Comparison of ENCODE assay signal across 20 mouse cellular contexts in the genomic region with DNA sequence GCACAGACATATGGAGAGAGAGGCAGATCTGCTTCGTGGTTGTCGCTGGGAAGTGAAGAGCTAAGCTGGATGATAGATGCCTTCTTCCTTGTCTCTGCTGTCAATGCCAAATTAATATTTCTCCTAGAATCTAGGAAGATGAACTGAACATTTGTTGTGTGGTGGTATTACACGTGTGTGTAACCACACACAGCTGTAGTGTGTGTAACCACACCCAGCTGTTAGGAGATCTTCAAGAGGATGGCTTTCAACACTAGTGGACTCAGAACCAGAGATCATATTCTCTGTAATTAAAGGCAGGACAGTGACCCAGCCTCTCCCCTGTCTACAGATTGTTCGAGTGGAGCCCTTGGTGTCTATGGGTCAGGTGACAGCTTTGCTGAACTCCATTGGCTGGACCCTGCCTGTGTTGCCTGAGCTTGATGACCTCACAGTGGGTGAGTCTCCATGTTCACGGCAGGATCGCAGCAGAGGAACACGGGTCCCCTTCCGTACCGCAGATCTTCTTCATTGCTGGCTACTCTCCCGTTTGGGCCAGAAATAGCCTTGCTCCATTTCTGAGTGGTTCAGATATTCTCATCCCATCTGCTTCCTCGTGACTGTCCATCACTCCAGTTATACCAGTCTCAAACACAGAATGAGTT. TPM values are rescaled to one million over a fixed set of nuclear protein-coding genes. Genes with fewer than 3 reads are reported as not detected.
DNase-seq lines count a peak whose midpoint lies in the region; ATAC-seq lines count a peak whose summit lies in the region.
"Had no signal": no experiment of that assay in that cellular context is flagged by ENCODE, and none has a peak within 500 bp of the region (broad histone marks: within the 10 kb centered on the region; RNA-seq: fewer than 3 reads in every experiment).

No protein-coding gene starts in this region.

- H3K4me2 ChIP-seq in liver, embryonic 15.5 days: no peak overlapping the region
- no peak overlapping the region for H3K4me2 ChIP-seq in liver, embryonic 11.5 days

- no peak overlapping the region for H3K9ac ChIP-seq in liver, embryonic 15.5 days
- H3K9ac ChIP-seq in liver, embryonic 11.5 days (ENCODE audit: low read depth, low read length): no peak overlapping the region

- peaks cover 93% of the 10 kb centered on the region for H3K36me3 ChIP-seq in liver, embryonic 15.5 days (replicated peaks)
- H3K36me3 ChIP-seq in liver, embryonic 11.5 days (ENCODE audit: control insufficient read depth, insufficient read depth, low read length): peaks cover 56% of the 10 kb centered on the region

- H3K4me3 ChIP-seq in liver, embryonic 15.5 days (replicated peaks): no peak overlapping the region
- no peak overlapping the region for H3K4me3 ChIP-seq in liver, embryonic 11.5 days (ENCODE audit: low read depth, low read length)
- H3K4me3 ChIP-seq: erythroblast, embryonic 14.5 days had no signal

- no peaks in the 10 kb centered on the region for H3K9me3 ChIP-seq in liver, embryonic 15.5 days (replicated peaks)
- H3K9me3 ChIP-seq in liver, embryonic 11.5 days (ENCODE audit: control insufficient read depth, low read length): no peaks in the 10 kb centered on the region

- no peak overlapping the region for H3K27ac ChIP-seq in liver, embryonic 15.5 days (replicated peaks)
- no peak overlapping the region for H3K27ac ChIP-seq in liver, embryonic 11.5 days (ENCODE audit: low read depth, low read length)

- 0 out of 2 replicates have a peak, but pooled peaks have one; percentile 5 for ATAC-seq in liver, embryonic 15.5 days (ENCODE audit: insufficient read depth)
- no peak for ATAC-seq in liver, embryonic 11.5 days (replicated peaks; ENCODE audit: low FRiP score)
- ATAC-seq: forebrain, embryonic 14.5 days; midbrain, embryonic 16.5 days had no signal

- DNase-seq in liver, embryonic 11.5 days (ENCODE audit: low spot score): no peak
- DNase-seq in cerebellum, adult 18-20 months: peak; percentile 29 to 35
- DNase-seq in cerebellum, postnatal 10 days: peak; percentile 28 to 31
- DNase-seq in telencephalon, adult 2 months (ENCODE audit: low read depth, low spot score): peak; percentile 46
- DNase-seq in kidney, adult 18-20 months: no peak
- DNase-seq in layer of hippocampus, postnatal 14 days (ENCODE audit: low spot score in 2 of 2): no peak
- DNase-seq: adrenal gland, adult 8-10 months; gastrocnemius, postnatal 36 days; lung, postnatal 14 days had no signal

- no peaks in the 10 kb centered on the region for H3K27me3 ChIP-seq in liver, embryonic 15.5 days
- H3K27me3 ChIP-seq in liver, embryonic 11.5 days (replicated peaks; ENCODE audit: control insufficient read depth, insufficient read depth, low read length): no peaks in the 10 kb centered on the region

- H3K4me1 ChIP-seq in liver, embryonic 15.5 days (replicated peaks): peaks cover under 1% of the 10 kb centered on the region; the same call in 1 of the 2 replicates
- H3K4me1 ChIP-seq in liver, embryonic 11.5 days (replicated peaks; ENCODE audit: control insufficient read depth, insufficient read depth, low read length): no peaks in the 10 kb centered on the region

- WGBS in liver, embryonic 15.5 days (ENCODE audit: insufficient replicate concordance): 83% methylated on average over 11 of the region's 11 CpGs
- 90% methylated on average over 11 of the region's 11 CpGs for WGBS in liver, embryonic 11.5 days

RNA-seq across cellular contexts. Expression of gene Dhcr24, which starts 10.4 kb away (rescaled TPM):
- 7.8 and 10.4 TPM in 2 replicates for polyA plus RNA-seq in liver, embryonic 15.5 days (2015; fragmentation: Nextera tagmentation; extraction: Ambion mirVana)
- polyA plus RNA-seq in liver, embryonic 11.5 days (2014; fragmentation: Nextera tagmentation; extraction: Ambion mirVana): 22.9 and 23.0 TPM in 2 replicates
- 100 to 1,000 TPM in 1 of 2 experiments, 10 to 100 TPM in 1; 93.8 to 106 TPM for total RNA-seq in layer of hippocampus, postnatal 14 days (2021)

RNA-seq across cellular contexts. Expression of gene Lexm, which starts 45.8 kb away (rescaled TPM):
- not detected in 2 replicates for polyA plus RNA-seq in liver, embryonic 15.5 days (2015; fragmentation: Nextera tagmentation; extraction: Ambion mirVana)
- polyA plus RNA-seq in liver, embryonic 11.5 days (2014; fragmentation: Nextera tagmentation; extraction: Ambion mirVana): 0.30 and 0.52 TPM in 2 replicates
- total RNA-seq in layer of hippocampus, postnatal 14 days (2021): not detected
- total RNA-seq: adrenal gland, adult 8-10 months; gastrocnemius, postnatal 36 days; neutrophil, adult 5-6 weeks had no signal
- polyA plus RNA-seq: erythroblast, embryonic 14.5 days; forebrain, embryonic 14.5 days; heart, embryonic 16.5 days; kidney, embryonic 16.5 days; large intestine, adult 2 months; liver, embryonic 16.5 days; midbrain, embryonic 16.5 days; stomach, embryonic 16.5 days; thymus, postnatal 0 days had no signal

RNA-seq across cellular contexts. Expression of gene Ttc22, which starts 51.0 kb away (rescaled TPM):
- polyA plus RNA-seq in liver, embryonic 15.5 days (2015; fragmentation: Nextera tagmentation; extraction: Ambion mirVana): 0.07 and 0.16 TPM in 2 replicates
- 0.12 TPM in 2 replicates for polyA plus RNA-seq in liver, embryonic 11.5 days (2014; fragmentation: Nextera tagmentation; extraction: Ambion mirVana)
- under 1 TPM; 0.91 to 0.94 TPM for total RNA-seq in layer of hippocampus, postnatal 14 days (2021)
- total RNA-seq: gastrocnemius, postnatal 36 days; neutrophil, adult 5-6 weeks had no signal
- polyA plus RNA-seq: erythroblast, embryonic 14.5 days had no signal

Comparison
In these comparisons a context has a peak if more than half of its experiments do, and no peak if none do; other contexts are left out.
1. DNase-seq: peak in cerebellum, adult 18-20 months (2 of 2), cerebellum, postnatal 10 days (2 of 2) and telencephalon, adult 2 months (single experiment); none in liver, embryonic 11.5 days (single experiment), kidney, adult 18-20 months (single experiment) and layer of hippocampus, postnatal 14 days (0 of 2).